Mouse (Mus musculus): Measurements from ENCODE around the gene Tmem88b.

The Tmem88b gene

DNA sequence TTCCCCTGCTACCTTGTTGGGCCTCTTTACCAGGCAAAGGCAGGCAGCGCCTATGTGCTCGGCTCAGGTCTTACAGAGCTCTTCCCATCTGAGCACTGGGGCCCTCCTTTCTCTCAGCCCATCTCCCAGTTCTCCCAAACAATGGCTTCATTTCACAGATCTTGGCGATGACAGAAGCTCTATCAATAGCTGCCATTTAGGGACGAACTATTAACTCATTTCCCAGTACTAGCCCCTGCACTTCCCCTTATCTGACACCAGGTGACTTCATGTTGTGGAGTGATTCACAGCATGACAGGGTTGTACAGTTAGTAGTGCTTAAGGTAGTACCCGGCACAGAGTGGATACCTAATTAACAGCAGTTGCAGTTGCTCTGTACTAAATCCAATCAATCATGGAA lies at the start of gene Tmem88b:
Tmem88b (minus strand) TSS at position 56 of the 400 bp plus-strand sequence.
- DNase-seq (ENCODE audit: low spot score in 2 of 2) = no peak

GRCm38 (mm10) chr4:155833836-155834235 lies 48.2 kb upstream of the Tmem88b start:
- DNase-seq (ENCODE audit: low spot score in 2 of 2) = peak; percentile 37 to 65

DNA sequence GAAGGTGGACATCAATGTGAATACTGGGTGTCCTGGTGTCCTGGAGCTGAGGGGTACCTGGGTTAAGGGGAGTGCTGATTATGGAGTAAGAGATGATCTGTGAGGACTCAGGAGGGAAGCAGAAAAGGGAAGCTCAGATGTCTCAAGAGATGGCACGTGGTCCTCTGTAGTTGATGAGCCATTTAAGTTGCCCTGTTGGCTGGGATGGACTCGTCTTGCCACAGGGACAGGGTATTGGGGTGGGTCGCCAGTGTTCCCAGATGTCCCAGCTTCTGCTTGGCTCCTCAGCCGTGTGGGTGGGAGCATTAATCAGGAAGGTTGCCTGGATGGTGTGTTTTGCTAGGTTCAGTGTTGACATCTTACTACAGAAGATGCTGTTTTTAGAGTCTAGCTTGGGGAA lies 47.6 kb upstream of the Tmem88b start:
- DNase-seq (ENCODE audit: low spot score in 2 of 2) = no peak

- no peak for DNase-seq (ENCODE audit: low spot score in 2 of 2)
Measured at GRCm38 (mm10) chr4:155832321-155832720, 46.6 kb upstream of the Tmem88b start.

- no peak for DNase-seq (ENCODE audit: low spot score in 2 of 2)
Measured at GRCm38 (mm10) chr4:155831831-155832230, 46.2 kb upstream of the Tmem88b start.

GRCm38 (mm10) chr4:155831205-155831766 lies 45.6 kb upstream of the Tmem88b start, which contains the start of gene Aurkaip1:
Aurkaip1 (plus strand) TSS chr4:155831272.
- DNase-seq (ENCODE audit: low spot score in 2 of 2) = peak; percentile 95

DNA sequence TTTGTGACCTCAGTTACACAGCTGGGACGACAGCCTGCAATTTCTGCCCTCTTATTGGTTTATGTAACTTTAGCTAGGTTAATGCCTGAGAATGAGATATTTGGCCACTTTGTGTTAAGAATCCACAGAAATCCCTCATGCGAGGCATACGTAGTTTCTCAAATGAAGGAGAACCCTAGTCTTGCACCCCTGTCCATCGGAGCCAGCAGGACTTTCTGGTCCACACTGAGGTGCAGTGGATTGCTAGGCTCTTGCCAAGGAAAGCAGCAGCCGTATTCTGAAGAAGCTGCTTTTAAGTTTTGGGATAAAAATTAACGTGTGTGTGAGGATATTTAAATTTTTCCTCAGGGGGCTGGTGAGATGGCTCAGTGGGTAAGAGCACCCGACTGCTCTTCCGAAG lies 44.9 kb upstream of the Tmem88b start:
- DNase-seq (ENCODE audit: low spot score in 2 of 2) = no peak

DNA sequence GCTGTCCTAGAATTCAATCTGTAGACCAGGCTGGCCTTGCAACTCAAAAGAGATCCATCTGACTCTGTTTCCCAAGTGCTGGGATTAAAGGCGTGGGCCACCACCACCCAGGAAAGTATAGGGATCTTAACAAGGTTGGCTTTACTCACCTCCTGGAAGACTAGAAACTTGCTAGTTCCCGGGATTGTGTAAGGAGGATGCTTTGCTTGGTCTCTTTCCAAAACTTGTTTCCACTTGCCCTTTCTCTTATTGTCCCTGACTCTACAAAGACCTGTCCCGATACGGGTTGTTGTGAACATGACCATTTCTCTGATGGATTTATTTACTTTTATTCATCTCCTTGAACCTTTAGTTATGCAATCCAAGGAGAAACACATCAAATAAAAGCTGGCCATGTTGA lies 44.2 kb upstream of the Tmem88b start:
- no peak for DNase-seq (ENCODE audit: low spot score in 2 of 2)

- no peak for DNase-seq (ENCODE audit: low spot score in 2 of 2)
Measured at GRCm38 (mm10) chr4:155823443-155823842, 37.8 kb upstream of the Tmem88b start.

GRCm38 (mm10) chr4:155821025-155821424 lies 35.4 kb upstream of the Tmem88b start:
- no peak for DNase-seq (ENCODE audit: low spot score in 2 of 2)

GRCm38 (mm10) chr4:155817533-155817932 lies 31.9 kb upstream of the Tmem88b start:
- no peak for DNase-seq (ENCODE audit: low spot score in 2 of 2)

DNA sequence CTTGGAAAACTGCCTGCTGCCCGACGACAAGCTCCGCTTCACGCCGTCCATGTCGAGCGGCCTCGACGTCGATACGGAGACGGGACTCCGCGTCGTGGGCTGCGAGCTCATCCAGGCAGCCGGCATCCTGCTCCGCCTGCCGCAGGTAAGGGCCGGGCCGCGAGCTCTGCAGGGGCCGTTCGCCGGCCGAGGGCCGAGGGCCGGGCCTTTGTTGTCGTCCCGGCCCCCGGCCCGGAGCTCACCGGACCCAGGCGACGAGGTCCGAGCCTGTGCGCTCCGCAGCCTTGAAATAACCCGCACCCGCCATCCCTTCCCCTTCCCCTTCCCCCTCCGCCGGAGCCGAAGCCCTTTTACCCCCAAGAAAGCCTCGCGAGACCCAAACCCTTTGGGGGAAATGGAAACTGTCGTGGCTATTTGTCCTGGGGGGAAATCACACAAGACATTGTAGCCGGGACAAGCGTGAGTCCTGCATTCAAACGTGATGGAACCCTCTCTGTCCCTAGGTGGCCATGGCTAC lies 27.0 kb upstream of the Tmem88b start:
- no peak for DNase-seq (ENCODE audit: low spot score in 2 of 2)

DNA sequence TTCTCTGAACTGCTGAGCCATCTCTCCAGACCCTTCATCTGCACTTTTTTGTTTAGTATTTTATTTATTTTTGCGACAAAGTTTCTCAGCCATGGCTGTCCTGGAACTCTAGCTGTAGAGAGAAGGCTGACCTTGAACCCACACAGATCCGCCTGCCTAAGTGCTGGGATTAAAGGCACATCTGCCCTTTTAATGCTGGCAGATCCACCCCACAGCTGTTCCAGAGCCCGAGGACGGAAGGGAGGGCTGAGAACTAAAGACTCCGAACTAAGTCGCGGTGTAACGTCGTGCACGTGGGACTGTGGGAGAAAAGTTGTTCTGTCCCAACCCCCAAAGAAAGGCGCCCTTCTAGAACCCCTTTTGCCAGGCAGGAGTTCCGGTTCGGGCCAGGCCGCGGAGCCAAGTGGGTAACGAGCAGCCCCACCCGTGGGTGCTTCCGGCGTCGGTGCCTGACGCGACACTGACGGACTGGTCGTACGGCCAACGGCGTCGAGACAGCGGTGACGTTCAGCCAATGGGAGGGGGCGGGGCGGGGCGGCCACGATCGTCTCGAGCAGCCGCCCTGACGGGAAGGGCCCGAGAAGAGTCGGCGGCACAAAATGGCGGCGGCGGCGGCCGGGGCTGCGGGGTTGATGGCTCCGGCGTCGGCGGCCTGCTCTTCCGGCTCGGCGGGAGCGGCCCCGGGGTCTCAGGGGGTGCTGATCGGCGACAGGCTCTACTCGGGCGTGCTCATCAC lies 26.4 kb upstream of the Tmem88b start, which contains the start of gene Ccnl2:
Ccnl2 (plus strand) TSS at position 561 of the 736 bp plus-strand sequence.
- DNase-seq (ENCODE audit: low spot score in 2 of 2) = peak; percentile 71 to 84

GRCm38 (mm10) chr4:155807841-155808240 lies 22.2 kb upstream of the Tmem88b start:
- no peak for DNase-seq (ENCODE audit: low spot score in 2 of 2)

GRCm38 (mm10) chr4:155803340-155804041 lies 17.8 kb upstream of the Tmem88b start:
- peak; percentile 94 to 96 for DNase-seq (ENCODE audit: low spot score in 2 of 2)

- DNase-seq (ENCODE audit: low spot score in 2 of 2) = no peak
Measured at GRCm38 (mm10) chr4:155802741-155803339, 17.2 kb upstream of the Tmem88b start, which contains the start of gene Mrpl20. Mrpl20 (plus strand) TSS chr4:155802878.

GRCm38 (mm10) chr4:155802075-155802474 lies 16.4 kb upstream of the Tmem88b start:
- no peak for DNase-seq (ENCODE audit: low spot score in 2 of 2)

DNA sequence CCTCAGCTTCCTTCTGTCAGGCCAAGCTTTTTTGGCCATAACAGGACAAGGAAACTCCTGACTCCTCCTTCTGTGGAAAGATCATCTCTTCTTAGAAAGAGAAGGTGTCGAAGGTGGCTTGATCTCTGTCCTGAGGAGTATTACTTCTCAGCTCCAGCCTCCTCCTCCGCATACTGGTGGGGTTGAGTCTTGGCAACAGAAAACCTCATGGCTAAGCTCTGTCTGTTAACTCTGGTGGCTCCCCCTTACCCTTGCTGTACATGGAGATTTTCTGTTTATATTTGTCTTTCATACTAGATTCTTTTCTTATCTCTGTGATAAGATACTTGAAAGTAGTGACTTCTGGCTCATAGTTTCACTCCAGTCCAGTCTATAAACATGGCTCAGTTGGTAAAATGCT lies 8.1 kb upstream of the Tmem88b start:
- no peak for DNase-seq (ENCODE audit: low spot score in 2 of 2)

DNA sequence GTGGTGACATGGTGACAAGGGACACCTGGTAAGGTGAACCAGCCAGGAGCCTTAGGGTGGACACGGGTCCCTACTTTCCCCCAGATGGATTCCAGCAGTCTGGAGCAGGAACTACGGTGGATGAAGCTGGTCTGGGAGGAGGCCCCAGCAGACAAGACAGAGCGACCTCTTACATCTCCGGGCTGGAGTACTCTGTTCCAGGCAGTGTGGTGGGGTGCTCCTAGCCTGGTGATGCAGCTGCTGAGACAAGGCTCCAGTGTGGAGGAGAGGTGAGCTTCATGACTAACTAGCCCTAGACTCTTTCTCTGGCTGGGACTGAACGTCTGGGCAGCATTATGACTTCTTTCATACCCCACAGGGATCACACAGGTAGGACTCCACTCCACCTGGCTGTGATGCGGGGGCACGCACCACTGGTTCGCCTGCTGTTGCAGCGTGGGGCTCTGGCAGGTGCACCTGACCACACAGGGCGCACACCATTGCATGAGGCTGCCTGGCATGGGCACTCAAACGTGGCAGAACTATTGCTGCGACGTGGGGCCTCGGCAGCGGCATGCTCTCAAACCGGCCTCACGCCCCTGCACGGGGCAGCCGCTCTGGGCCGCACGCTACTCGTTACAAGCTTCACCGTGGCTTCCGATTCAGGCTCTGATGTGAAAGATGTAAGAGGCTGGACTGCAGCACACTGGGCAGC lies 5.7 kb upstream of the Tmem88b start:
- DNase-seq (ENCODE audit: low spot score in 2 of 2) = no peak

- no peak for DNase-seq (ENCODE audit: low spot score in 2 of 2)
Measured at GRCm38 (mm10) chr4:155790650-155791161, 5.0 kb upstream of the Tmem88b start.

DNA sequence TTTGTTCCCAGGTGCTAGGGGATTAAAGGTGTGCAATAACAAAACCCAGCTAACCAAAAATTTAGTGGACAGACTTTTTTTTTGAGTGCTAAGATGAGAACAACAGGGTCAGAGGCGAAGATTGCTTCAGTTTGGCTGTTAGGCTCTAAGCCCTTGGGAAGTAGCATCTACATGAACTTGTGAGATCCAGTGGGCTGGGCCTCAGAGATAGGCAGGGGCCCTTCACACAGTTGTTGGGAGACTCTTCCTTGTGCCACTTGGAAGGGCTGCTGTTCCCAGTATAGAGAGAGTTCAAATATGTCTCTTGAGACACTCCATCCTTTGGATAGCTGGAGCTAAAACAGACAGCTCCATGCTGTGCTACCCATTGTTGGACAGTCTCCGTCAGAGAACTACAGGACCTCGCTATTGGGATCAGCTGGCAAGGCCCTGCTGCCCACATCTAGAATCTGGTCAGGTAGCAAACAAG lies 4.4 kb upstream of the Tmem88b start, which contains the start of gene Ankrd65:
Ankrd65 (plus strand) TSS at position 419 of the 469 bp plus-strand sequence.
- DNase-seq (ENCODE audit: low spot score in 2 of 2) = no peak

All from frontal cortex, postnatal 25 days (tissue).